Mouse (Mus musculus) embryo, embryonic 10.5 days (tissue): ENCODE data around the gene Tango6.

ENCODE experiments used
- DNase-seq: peaks from one replicate; pipeline ENCODE4 v3.0.0-alpha.2; 2015; ENCODE audit warnings: low spot score

Gene Tango6

GRCm38 (mm10) chr8:106817171-106817545, 134.3 kb downstream of the Tango6 start:
- DNase-seq, result no peak

GRCm38 (mm10) chr8:106818626-106819515, 136.0 kb downstream of the Tango6 start:
- no peak for DNase-seq

- DNase-seq, result no peak
Measured at GRCm38 (mm10) chr8:106819581-106819980, 136.7 kb downstream of the Tango6 start.

DNA sequence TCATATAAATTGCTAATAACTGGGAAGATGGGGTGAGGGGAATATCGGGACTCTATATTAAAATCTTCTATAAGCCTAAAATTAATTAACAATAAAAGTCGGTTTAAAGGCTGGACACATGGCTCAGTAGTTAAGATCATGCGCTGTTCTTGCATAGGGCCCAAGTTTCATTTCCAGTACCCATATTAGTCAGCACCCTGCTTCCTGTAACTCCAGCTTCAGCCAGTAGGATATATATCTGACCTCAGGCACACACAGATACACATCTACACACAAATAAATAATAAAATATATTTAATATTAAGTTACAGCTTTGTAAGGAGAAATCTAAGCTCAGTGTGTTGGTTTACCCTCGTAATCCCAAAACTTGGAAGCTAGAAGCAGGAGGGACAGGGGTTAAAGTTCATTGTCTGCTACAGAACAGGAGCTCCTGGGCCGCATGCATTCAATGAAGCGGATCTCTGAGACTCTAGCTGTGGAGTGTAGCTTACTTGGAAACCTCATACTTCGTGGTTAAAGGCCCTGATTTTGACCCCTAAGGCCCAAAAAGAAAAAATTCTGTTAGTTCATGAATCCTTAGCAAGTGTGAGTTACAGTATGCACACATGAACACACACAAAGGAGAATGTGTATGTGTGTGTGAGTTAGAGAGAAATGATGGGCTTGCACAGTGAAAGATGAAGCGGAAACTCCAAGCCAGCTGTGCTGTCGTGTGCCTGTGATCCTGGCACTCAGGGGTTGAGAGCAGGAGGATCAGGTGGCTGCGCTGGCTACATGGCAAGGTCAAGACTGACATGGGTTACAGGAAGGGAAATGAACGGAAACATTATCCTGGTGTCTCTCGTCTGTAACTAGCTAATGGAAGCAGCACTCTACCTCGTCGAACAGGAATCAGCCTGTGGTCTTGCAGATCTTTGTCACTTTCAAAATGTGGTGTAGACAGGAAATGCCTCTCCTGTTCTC, 138.0 kb downstream of the Tango6 start:
- DNase-seq, result no peak

- no peak for DNase-seq
Measured at GRCm38 (mm10) chr8:106828921-106829320, 146.1 kb downstream of the Tango6 start.

DNA sequence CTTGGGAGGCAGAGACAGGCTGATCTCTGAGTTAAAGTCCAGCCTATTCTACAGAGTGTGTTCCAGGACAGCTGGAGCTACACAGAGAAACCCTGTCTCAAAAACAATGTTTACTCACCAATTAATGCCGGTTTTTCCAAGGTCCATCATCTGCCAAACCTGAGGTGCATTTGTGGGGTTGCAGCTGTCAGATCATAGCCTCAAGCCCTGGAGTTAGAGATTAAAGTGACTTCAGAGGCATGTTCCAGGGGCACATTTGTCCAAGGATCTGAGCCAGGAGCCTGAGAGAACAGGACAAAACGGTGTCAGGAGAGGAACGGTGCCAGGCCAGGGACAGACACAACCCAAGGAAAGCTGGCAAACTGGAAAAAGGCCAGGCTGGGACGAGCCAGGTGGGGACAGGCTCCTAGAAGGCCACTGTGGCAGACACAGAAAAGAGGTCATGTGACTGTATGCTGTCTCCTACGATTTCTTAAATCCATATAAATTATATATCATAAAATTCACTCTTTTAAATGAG, 146.7 kb downstream of the Tango6 start:
- DNase-seq, result no peak

GRCm38 (mm10) chr8:106834899-106835298, 152.0 kb downstream of the Tango6 start:
- no peak for DNase-seq

DNA sequence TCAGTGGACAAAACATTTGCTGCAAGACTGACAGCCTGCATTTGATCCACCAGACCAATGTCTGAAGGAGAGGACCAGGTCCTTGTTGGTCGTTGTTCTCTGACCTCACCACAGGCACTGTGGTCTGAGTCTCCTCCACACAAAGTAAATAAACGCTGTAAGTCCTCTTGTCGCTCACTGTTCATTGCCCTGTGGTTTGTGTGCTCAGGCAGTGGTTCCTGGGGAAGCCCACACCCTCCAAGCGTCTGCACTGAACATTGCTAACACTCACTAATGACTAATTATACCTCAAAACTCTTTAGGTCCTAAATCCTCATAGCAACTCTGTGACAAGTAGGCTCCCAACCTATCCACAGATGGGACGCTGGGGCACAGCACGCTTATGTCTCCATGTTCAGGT, 153.7 kb downstream of the Tango6 start:
- DNase-seq, result no peak

DNA sequence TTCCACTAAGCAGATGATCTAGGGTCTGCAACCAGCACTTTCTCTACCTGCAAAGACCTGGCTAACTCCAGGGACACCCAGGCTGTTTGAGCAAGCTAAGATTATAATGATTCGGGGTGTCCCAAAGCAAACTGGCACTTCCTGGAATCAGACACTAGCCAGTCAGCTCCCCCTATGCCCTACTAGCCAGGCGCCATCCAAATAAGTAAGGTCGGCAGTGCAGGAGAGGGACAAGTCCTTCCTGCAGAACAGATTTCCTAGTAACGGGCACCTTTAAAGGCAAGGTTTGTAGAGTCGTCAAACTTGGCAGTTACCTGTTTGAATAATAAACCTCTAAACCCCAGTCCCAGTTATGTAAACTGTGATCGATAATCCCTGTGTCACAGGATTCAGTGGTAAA, 155.9 kb downstream of the Tango6 start:
- DNase-seq, result no peak

DNA sequence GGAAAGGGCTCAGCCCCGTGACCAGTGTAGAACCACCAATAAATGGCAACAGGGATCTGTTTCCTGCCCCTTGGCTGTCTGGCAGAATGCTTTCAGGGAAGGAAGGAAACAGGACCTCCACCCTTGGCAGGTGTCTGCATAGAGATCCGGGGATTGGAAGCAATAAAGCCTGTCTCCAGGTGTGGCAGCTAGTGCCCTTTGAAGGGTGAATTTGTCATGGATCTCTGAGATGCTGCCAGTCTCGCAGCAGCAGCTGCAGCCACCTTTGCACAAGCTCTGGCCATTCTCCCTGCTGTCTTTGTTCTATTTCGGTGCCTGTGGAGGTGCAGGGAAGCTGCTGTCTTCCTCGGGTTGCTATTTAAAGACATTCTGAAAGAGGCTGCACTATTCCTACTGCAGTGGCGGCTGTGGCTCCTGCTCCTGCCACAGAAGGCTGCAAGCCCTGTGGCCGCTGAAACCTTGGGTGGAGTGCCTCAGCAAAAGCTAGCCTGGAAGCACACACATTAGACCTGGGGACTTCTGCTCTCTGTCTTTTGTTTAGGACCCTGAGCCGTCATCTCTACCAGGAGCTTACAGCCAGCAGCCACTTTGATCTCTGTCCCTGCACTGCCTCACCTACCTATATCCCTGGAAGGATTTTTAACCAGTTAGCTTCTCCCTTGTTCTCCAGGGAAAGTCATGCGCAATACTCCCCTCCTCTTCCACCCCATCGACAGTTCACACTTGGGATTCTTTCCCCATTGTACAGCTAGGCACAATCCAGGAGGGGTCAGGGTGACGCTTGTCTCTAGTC, 156.5 kb downstream of the Tango6 start:
- no peak for DNase-seq

- DNase-seq, result no peak
Measured at GRCm38 (mm10) chr8:106850034-106850433, 167.2 kb downstream of the Tango6 start.

- no peak for DNase-seq
Measured at GRCm38 (mm10) chr8:106854534-106855241, 171.8 kb downstream of the Tango6 start.

DNA sequence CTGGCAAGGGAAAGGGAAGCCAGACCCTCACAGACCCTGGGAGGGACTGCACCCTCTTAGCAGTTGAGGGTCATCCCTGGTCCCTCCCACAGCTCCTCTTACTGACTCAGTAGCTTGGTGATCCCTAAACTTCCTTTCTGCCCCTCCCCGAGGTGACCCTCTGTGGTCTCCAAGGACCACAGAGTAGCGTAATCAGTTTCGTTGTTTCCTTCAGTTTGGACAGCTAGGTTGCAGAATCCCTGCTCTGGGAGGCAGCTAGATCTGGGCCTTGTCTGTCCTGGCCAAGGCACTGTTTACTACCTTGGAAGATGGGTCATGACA, 172.3 kb downstream of the Tango6 start:
- DNase-seq, result no peak

GRCm38 (mm10) chr8:106862845-106863244, 180.0 kb downstream of the Tango6 start:
- no peak for DNase-seq

DNA sequence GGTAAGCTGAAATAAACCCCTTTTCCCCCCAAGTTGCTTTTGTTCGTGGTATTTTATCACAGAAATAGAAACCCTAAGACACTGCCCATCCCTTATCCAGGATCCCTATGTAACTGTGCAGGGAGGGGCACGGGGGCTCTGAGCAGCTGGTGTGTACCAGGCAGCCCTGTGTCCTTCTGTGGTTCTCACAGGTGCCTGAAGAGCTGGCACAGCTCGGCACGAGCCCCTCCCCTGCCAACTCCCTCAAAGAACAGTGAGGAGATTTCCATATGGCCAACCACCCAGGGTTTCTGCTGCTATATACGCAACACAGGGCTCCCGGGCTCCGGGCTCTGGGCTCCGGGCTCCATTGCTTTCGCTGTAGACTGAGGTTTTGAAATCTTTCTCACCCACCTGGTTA, 182.5 kb downstream of the Tango6 start:
- no peak for DNase-seq

DNA sequence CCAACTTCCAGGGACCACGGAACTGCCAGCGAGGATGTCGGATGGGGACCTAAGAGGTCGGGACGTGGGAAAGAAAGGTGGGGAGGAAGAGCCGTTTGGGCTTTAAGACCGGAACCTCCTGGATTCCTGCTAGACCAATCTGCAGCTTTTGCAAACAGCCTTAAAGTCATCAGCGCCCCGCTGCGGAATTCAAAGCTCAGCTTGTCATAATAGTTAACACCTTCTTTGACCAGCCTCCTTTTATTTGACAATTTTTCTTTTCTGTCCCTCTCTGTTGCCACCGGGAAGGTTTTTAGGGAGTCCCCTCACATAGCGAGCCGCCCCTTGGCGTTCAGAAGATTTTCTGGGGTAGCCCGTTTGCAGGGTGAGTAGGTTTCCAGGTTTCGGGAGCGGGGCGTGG, 187.2 kb downstream of the Tango6 start, which contains the start of gene Has3:
TSS of gene Has3 (plus strand) at position 192 of the 400 bp plus-strand sequence.
- peak; percentile 57 for DNase-seq

GRCm38 (mm10) chr8:106870537-106871327, 187.9 kb downstream of the Tango6 start:
- peak; percentile 66 for DNase-seq

- peak; percentile 39 for DNase-seq
Measured at GRCm38 (mm10) chr8:106871328-106871926, 188.6 kb downstream of the Tango6 start.

GRCm38 (mm10) chr8:106871931-106872371, 189.1 kb downstream of the Tango6 start:
- DNase-seq, result peak; percentile 71
